Comparison of ENCODE assay signal across 35 mouse cellular contexts in the genomic region with DNA sequence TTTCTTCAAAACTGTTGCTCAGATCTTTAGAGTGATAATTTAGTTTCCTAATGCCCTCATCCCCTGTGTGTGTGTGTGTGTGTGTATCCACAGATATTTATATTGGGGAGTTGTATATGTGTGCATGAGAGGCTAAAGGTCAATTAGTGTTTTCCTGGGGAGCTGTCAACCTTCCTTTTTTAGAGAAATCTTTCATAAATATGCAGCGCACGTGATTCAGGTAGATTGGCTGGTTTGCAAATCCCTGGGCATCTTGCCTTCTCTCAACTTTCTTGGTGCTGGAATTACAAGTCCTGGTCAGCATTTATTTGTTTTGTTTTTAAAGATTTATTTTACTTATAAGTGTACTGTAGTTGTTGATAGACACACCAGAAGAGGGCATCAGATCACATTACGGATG. TPM values are rescaled to one million over a fixed set of nuclear protein-coding genes. Genes with fewer than 3 reads are reported as not detected.
"Had no signal": no experiment of that assay in that cellular context is flagged by ENCODE, and none has a peak within 500 bp of the region (broad histone marks: within the 10 kb centered on the region; RNA-seq: fewer than 3 reads in every experiment).

No protein-coding gene starts in this region.

- H3K4me2 ChIP-seq: heart, embryonic 11.5 days; heart, embryonic 12.5 days; heart, embryonic 13.5 days; heart, embryonic 15.5 days; hindbrain, embryonic 12.5 days; hindbrain, embryonic 13.5 days; hindbrain, embryonic 14.5 days; hindbrain, embryonic 15.5 days; intestine, embryonic 15.5 days; kidney, embryonic 15.5 days had no signal

- H3K27me3 ChIP-seq: heart, embryonic 12.5 days; heart, embryonic 13.5 days; heart, embryonic 15.5 days; hindbrain, embryonic 12.5 days; hindbrain, embryonic 13.5 days; hindbrain, embryonic 15.5 days; intestine, embryonic 15.5 days; kidney, embryonic 15.5 days had no signal

- H3K27ac ChIP-seq: heart, embryonic 10.5 days; heart, embryonic 13.5 days; heart, embryonic 15.5 days; hindbrain, embryonic 10.5 days; hindbrain, embryonic 12.5 days; hindbrain, embryonic 13.5 days; hindbrain, embryonic 14.5 days; hindbrain, embryonic 15.5 days; hindbrain, postnatal 0 days; intestine, embryonic 15.5 days; kidney, embryonic 15.5 days; kidney, postnatal 0 days; layer of hippocampus, adult 2 months had no signal

- H3K9me3 ChIP-seq: heart, embryonic 10.5 days; heart, embryonic 12.5 days; heart, embryonic 13.5 days; heart, embryonic 15.5 days; hindbrain, embryonic 10.5 days; hindbrain, embryonic 12.5 days; hindbrain, embryonic 13.5 days; hindbrain, embryonic 15.5 days; intestine, embryonic 15.5 days; kidney, embryonic 15.5 days had no signal

- H3K4me3 ChIP-seq: heart, embryonic 10.5 days; heart, embryonic 12.5 days; heart, embryonic 13.5 days; heart, embryonic 15.5 days; hindbrain, embryonic 10.5 days; hindbrain, embryonic 12.5 days; hindbrain, embryonic 13.5 days; hindbrain, embryonic 15.5 days; intestine, embryonic 15.5 days; kidney, embryonic 15.5 days; layer of hippocampus, adult 2 months had no signal

- DNase-seq: heart, postnatal 10 days; heart, postnatal 14 days; heart, postnatal 36 days; heart, postnatal 4 days; kidney, adult 11 months; kidney, adult 18-20 months; kidney, adult 2 months; kidney, adult 8-10 months; kidney, adult 9 months; kidney, postnatal 10 days; kidney, postnatal 14 days; kidney, postnatal 25 days; kidney, postnatal 36 days; kidney, postnatal 4 days; layer of hippocampus, adult 9-11 months; layer of hippocampus, postnatal 36 days had no signal

- ATAC-seq: hindbrain, embryonic 16.5 days; hindbrain, postnatal 0 days; inflammation-experienced regulatory T-cells, adult 6 months; intestine, embryonic 15.5 days; intestine, embryonic 16.5 days; intestine, postnatal 0 days had no signal

- H3K9ac ChIP-seq: heart, embryonic 12.5 days; heart, embryonic 13.5 days; heart, embryonic 15.5 days; hindbrain, embryonic 12.5 days; hindbrain, embryonic 13.5 days; hindbrain, embryonic 14.5 days; hindbrain, embryonic 15.5 days; intestine, embryonic 15.5 days; kidney, embryonic 15.5 days had no signal

RNA-seq across cellular contexts. Expression of a gene that starts 40.7 kb away (rescaled TPM):
- polyA plus RNA-seq: inflammation-experienced regulatory T-cells, adult 6 months; kidney, adult 2 months had no signal
